Mouse (Mus musculus) MEL (cell line): ENCODE measurements around the gene Itln1.

ENCODE experiments used
- CTCF ChIP-seq, 3 experiments: IDR thresholded peaks in 2 of 3; conservative IDR thresholded peaks in 1 of 3; 2 replicates each; pipeline ENCODE4 v1.5.1; 2011 to 2012; ENCODE audit warnings: low read length in 3 of 3, low read depth in 2 of 3, mild to moderate bottlenecking in 2 of 3, improper control_type of control experiment in 1 of 3, inconsistent platforms in 1 of 3, mixed read lengths in 1 of 3, moderate library complexity in 1 of 3; ENCODE audit not compliant: control insufficient read depth in 1 of 3, insufficient read depth in 1 of 3, poor library complexity in 1 of 3, severe bottlenecking in 1 of 3
- ELF1 ChIP-seq: IDR thresholded peaks from 2 replicates; pipeline ENCODE4 v1.6.1; 2014; ENCODE audit warnings: low read depth, mild to moderate bottlenecking, inconsistent platforms, low read length, improper control_type of control experiment, moderate library complexity
- ETS1 ChIP-seq: IDR thresholded peaks from 2 replicates; pipeline ENCODE4 v1.6.1; 2012; ENCODE audit warnings: low read depth, mild to moderate bottlenecking, inconsistent platforms, low read length, improper control_type of control experiment, moderate library complexity
- NELFE ChIP-seq: IDR thresholded peaks from 2 replicates; pipeline ENCODE4 v1.6.1; 2011; ENCODE audit warnings: low read depth, low read length, improper control_type of control experiment
- POLR2A ChIP-seq, 2 experiments: IDR thresholded peaks; 2 replicates each; pipeline ENCODE4 v1.6.1; 2011 to 2012; ENCODE audit warnings: low read length in 2 of 2, mild to moderate bottlenecking in 2 of 2, control low read depth in 1 of 2, improper control_type of control experiment in 1 of 2, low read depth in 1 of 2, moderate library complexity in 1 of 2; ENCODE audit not compliant: control insufficient read depth in 1 of 2, insufficient read depth in 1 of 2, poor library complexity in 1 of 2
- RAD21 ChIP-seq: IDR thresholded peaks from 2 replicates; pipeline ENCODE4 v1.6.1; 2011; ENCODE audit warnings: mild to moderate bottlenecking, low read depth, low read length, improper control_type of control experiment
- RCOR1 ChIP-seq: IDR thresholded peaks from 2 replicates; pipeline ENCODE4 v1.6.1; 2012; ENCODE audit warnings: low read depth, mild to moderate bottlenecking, inconsistent platforms, low read length, improper control_type of control experiment
- SIN3A ChIP-seq: IDR thresholded peaks from 2 replicates; pipeline ENCODE4 v1.6.1; 2012; ENCODE audit warnings: low read length, improper control_type of control experiment, inconsistent platforms
- SMC3 ChIP-seq: IDR thresholded peaks from 2 replicates; pipeline ENCODE4 v1.6.1; 2011; ENCODE audit warnings: low read depth, low read length, improper control_type of control experiment
- UBTF ChIP-seq: IDR thresholded peaks from 2 replicates; pipeline ENCODE4 v1.6.1; 2012; ENCODE audit warnings: low read depth, mild to moderate bottlenecking, inconsistent platforms, low read length, improper control_type of control experiment, moderate library complexity, borderline replicate concordance; ENCODE audit not compliant: insufficient read depth
- USF2 ChIP-seq, 2 experiments: IDR thresholded peaks; 2 replicates each; pipeline ENCODE4 v1.6.1; 2011 to 2012; ENCODE audit warnings: improper control_type of control experiment in 2 of 2, low read length in 2 of 2, borderline replicate concordance in 1 of 2, inconsistent platforms in 1 of 2, low read depth in 1 of 2, mild to moderate bottlenecking in 1 of 2; ENCODE audit not compliant: insufficient read depth in 1 of 2
- ZC3H11A ChIP-seq: IDR thresholded peaks from 2 replicates; pipeline ENCODE4 v1.6.1; 2012; ENCODE audit warnings: low read depth, mild to moderate bottlenecking, inconsistent platforms, low read length, improper control_type of control experiment

DNA sequence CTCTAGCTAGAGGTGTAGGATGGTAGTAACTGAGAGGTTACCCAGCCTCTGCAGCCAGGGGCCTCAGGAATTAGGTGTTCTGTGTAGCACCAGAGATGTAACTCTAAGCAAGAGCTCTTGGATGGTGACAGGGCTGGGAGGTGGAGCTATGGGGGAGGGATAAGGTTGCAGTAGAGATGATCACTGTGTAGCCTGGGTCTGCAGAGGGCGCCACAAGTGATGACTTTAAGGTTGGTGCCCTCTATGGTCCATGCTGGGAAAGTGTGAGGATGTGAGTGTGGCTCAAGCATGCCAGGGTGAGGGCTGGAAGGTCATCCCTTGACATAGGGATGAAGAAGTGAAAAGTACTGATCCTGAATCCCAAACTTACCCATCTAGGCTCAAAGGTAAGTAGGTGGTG is 20.1 kb downstream of the Itln1 start:
- no peak; a peak in 1 of 6 replicates for TF ChIP-seq CTCF (IDR thresholded peaks at IDR 0.05 in 2 of 3, conservative IDR thresholded peaks at IDR 0.05 in 1 of 3; ENCODE audit: control insufficient read depth in 1 of 3, insufficient read depth in 1 of 3, low read depth in 2 of 3, low read length in 3 of 3, poor library complexity in 1 of 3, severe bottlenecking in 1 of 3)
- TF ChIP-seq ETS1: no peak
- TF ChIP-seq UBTF: no peak
- TF ChIP-seq ZC3H11A: no peak
- no peak for TF ChIP-seq POLR2A (IDR thresholded peaks at IDR 0.05; ENCODE audit: control insufficient read depth in 1 of 2, insufficient read depth in 1 of 2, low read depth in 1 of 2, low read length in 2 of 2, poor library complexity in 1 of 2)
- TF ChIP-seq ELF1: no peak
- no peak for TF ChIP-seq RAD21
- no peak for TF ChIP-seq NELFE
- TF ChIP-seq SMC3: no peak
- no peak for TF ChIP-seq USF2 (IDR thresholded peaks at IDR 0.05; ENCODE audit: borderline replicate concordance in 1 of 2, insufficient read depth in 1 of 2, low read depth in 1 of 2, low read length in 2 of 2)
- TF ChIP-seq SIN3A: no peak
- no peak for TF ChIP-seq RCOR1
